Mouse (Mus musculus) mouse embryonic stem cell (cell line): ENCODE results near the gene 1500009C09Rik.

ENCODE experiments used
- in situ Hi-C, 2 experiments: fragments of 300-500 bp; cut with MboI; formaldehyde crosslinking; loops; 1 replicate in 1 of 2; 3 replicates in 1 of 2; pipeline ENCODE4 v1.14.3; 2019 to 2020; ENCODE audit warnings: low sequenced_read_pairs in 2 of 2, low pct_unique_long_range_greater_than_20kb in 1 of 2, mixed read lengths in 1 of 2; ENCODE audit not compliant: unreplicated experiment in 1 of 2

1500009C09Rik gene

GRCm38 (mm10) chr15:82274927-82275901 is 23.0 kb downstream of the 1500009C09Rik start:
- in situ Hi-C loops: loop anchor here in 1 of 2 experiments (25.0 kb wide), 1 partner anchor 787 kb away; no protein-coding TSS in a partner anchor

- in situ Hi-C loops: loop anchor here in 1 of 2 experiments (25.0 kb wide), 1 partner anchor 785 kb away; no protein-coding TSS in a partner anchor
Measured at GRCm38 (mm10) chr15:82277591-82277990, 25.4 kb downstream of the 1500009C09Rik start.

- in situ Hi-C loops: loop anchor here in 1 of 2 experiments (25.0 kb wide), 1 partner anchor 782 kb away; no protein-coding TSS in a partner anchor
Measured at GRCm38 (mm10) chr15:82280638-82281037, 28.4 kb downstream of the 1500009C09Rik start.

GRCm38 (mm10) chr15:82286157-82286556 is 34.0 kb downstream of the 1500009C09Rik start:
- in situ Hi-C loops: loop anchor here in 1 of 2 experiments (25.0 kb wide), 1 partner anchor 776 kb away; no protein-coding TSS in a partner anchor

GRCm38 (mm10) chr15:82290252-82290651 is 38.1 kb downstream of the 1500009C09Rik start:
- in situ Hi-C loops: loop anchor here in 1 of 2 experiments (25.0 kb wide), 1 partner anchor 772 kb away; no protein-coding TSS in a partner anchor

- in situ Hi-C loops: loop anchor here in 1 of 2 experiments (25.0 kb wide), 1 partner anchor 769 kb away; no protein-coding TSS in a partner anchor
Measured at GRCm38 (mm10) chr15:82292851-82293250, 40.7 kb downstream of the 1500009C09Rik start.

GRCm38 (mm10) chr15:82293271-82293711 is 41.1 kb downstream of the 1500009C09Rik start:
- in situ Hi-C loops: loop anchor here in 1 of 2 experiments (25.0 kb wide), 1 partner anchor 769 kb away; no protein-coding TSS in a partner anchor

GRCm38 (mm10) chr15:82294059-82294458 is 41.9 kb downstream of the 1500009C09Rik start:
- in situ Hi-C loops: loop anchor here in 1 of 2 experiments (25.0 kb wide), 1 partner anchor 768 kb away; no protein-coding TSS in a partner anchor

GRCm38 (mm10) chr15:82298764-82299561 is 46.8 kb downstream of the 1500009C09Rik start, which contains the start of gene Wbp2nl:
Gene Wbp2nl (plus strand): TSS chr15:82298954.
- in situ Hi-C loops: loop anchor here in 1 of 2 experiments (25.0 kb wide), 1 partner anchor 763 kb away; no protein-coding TSS in a partner anchor

- in situ Hi-C loops: no loop called here
Measured at GRCm38 (mm10) chr15:82307107-82307506, 54.9 kb downstream of the 1500009C09Rik start.

- in situ Hi-C loops: no loop called here
Measured at GRCm38 (mm10) chr15:82308416-82308815, 56.2 kb downstream of the 1500009C09Rik start.
